Comparison of ENCODE assay signal across 16 mouse cellular contexts in the genomic region with DNA sequence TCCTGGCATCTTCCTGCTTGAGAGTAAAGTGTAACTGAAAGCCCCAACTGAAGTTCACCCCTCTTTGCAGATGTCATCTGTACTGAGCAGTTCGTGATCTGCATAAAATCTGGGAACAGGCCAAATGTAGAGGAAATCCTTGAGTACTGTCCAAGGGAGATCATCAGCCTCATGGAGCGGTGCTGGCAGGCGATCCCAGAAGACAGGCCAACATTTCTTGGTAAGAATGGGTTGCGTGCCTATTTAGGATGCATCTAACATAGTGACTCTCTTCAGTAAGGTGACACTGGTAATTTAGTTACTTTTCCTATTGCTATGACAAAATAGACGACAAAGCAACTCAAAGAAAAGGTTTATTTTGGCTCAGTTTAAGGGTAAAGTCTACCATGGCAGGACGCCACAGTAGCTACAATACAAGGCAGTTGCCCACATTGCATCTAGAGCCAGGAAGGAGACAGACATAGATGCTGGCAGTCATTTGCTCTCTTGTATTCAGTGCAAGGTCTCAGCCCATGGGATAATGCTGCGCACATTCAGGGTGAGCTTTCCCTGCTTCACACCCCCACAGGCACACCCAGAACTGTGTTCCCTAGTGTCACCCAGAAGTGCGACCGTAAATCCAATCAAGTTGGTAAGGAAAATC. TPM values are rescaled to one million over a fixed set of nuclear protein-coding genes. Genes with fewer than 3 reads are reported as not detected.
DNase-seq lines count a peak whose midpoint lies in the region; ATAC-seq and TF ChIP-seq lines count a peak whose summit lies in the region.
"Had no signal": no experiment of that assay in that cellular context is flagged by ENCODE, and none has a peak within 500 bp of the region (broad histone marks: within the 10 kb centered on the region; RNA-seq: fewer than 3 reads in every experiment).

No protein-coding gene starts in this region.

- ATAC-seq in forebrain, postnatal 0 days, result peak; percentile 71
- no peak for ATAC-seq in lung, embryonic 14.5 days (ENCODE audit: insufficient read depth)
- ATAC-seq: intestine, embryonic 16.5 days; liver, embryonic 12.5 days had no signal

- H3K27ac ChIP-seq in forebrain, postnatal 0 days (ENCODE audit: low read depth, low read length), result no peak overlapping the region
- H3K27ac ChIP-seq in forebrain, embryonic 10.5 days, result no peak overlapping the region
- H3K27ac ChIP-seq in lung, embryonic 14.5 days (ENCODE audit: low read depth), result no peak overlapping the region
- H3K27ac ChIP-seq: embryonic facial prominence, embryonic 12.5 days; liver, embryonic 12.5 days; lung, embryonic 15.5 days had no signal

- H3K9ac ChIP-seq in forebrain, postnatal 0 days, result no peak overlapping the region
- no peak overlapping the region for H3K9ac ChIP-seq in lung, embryonic 14.5 days
- H3K9ac ChIP-seq: embryonic facial prominence, embryonic 12.5 days; heart, embryonic 12.5 days; liver, embryonic 12.5 days; lung, embryonic 15.5 days had no signal

- H3K27me3 ChIP-seq in forebrain, postnatal 0 days (ENCODE audit: insufficient read depth, low read length), result no peaks in the 10 kb centered on the region
- H3K27me3 ChIP-seq in forebrain, embryonic 10.5 days (ENCODE audit: poor library complexity, severe bottlenecking), result no peaks in the 10 kb centered on the region
- H3K27me3 ChIP-seq in lung, embryonic 14.5 days (ENCODE audit: insufficient read depth, low read length), result no peaks in the 10 kb centered on the region
- H3K27me3 ChIP-seq: embryonic facial prominence, embryonic 12.5 days; heart, embryonic 12.5 days; liver, embryonic 12.5 days; lung, embryonic 15.5 days had no signal

- DNase-seq in forebrain, postnatal 0 days, result peak; percentile 37
- no peak for DNase-seq in forebrain, embryonic 10.5 days (ENCODE audit: extremely low spot score, low spot score)
- peak; percentile 25 for DNase-seq in lung, embryonic 14.5 days
- no peak for DNase-seq in lung, postnatal 14 days
- DNase-seq in brain, adult 2 months (ENCODE audit: low read depth, low spot score), result peak; percentile 47
- DNase-seq in cerebellum, adult 9-10 months, result peak; percentile 57
- no peak for DNase-seq in MN1 (ENCODE audit: low spot score)
- DNase-seq in embryo, embryonic 11 days, result no peak
- DNase-seq: gastrocnemius, postnatal 36 days; layer of hippocampus, postnatal 36 days; thymus, postnatal 4 days had no signal

- H3K4me3 ChIP-seq in forebrain, postnatal 0 days (ENCODE audit: low read depth, low read length), result no peak overlapping the region
- H3K4me3 ChIP-seq in forebrain, embryonic 10.5 days, result no peak overlapping the region
- no peak overlapping the region for H3K4me3 ChIP-seq in lung, embryonic 14.5 days (ENCODE audit: low read depth, low read length)
- H3K4me3 ChIP-seq: embryonic facial prominence, embryonic 12.5 days; heart, embryonic 12.5 days; liver, embryonic 12.5 days; lung, embryonic 15.5 days had no signal

- no peaks in the 10 kb centered on the region for H3K4me1 ChIP-seq in forebrain, postnatal 0 days (ENCODE audit: insufficient read depth)
- no peaks in the 10 kb centered on the region for H3K4me1 ChIP-seq in forebrain, embryonic 10.5 days
- no peaks in the 10 kb centered on the region for H3K4me1 ChIP-seq in lung, embryonic 14.5 days (ENCODE audit: insufficient read depth)
- H3K4me1 ChIP-seq: embryonic facial prominence, embryonic 12.5 days; heart, embryonic 12.5 days; liver, embryonic 12.5 days; lung, embryonic 15.5 days had no signal

- no peak for TF ChIP-seq CTCF in forebrain, postnatal 0 days (IDR thresholded peaks at IDR 0.05; ENCODE audit: low read depth)
- TF ChIP-seq CTCF in lung, embryonic 14.5 days (IDR thresholded peaks at IDR 0.05; ENCODE audit: low read depth), result no peak

- H3K4me2 ChIP-seq in forebrain, postnatal 0 days (ENCODE audit: low read depth), result no peak overlapping the region
- no peak overlapping the region for H3K4me2 ChIP-seq in lung, embryonic 14.5 days
- H3K4me2 ChIP-seq: embryonic facial prominence, embryonic 12.5 days; heart, embryonic 12.5 days; liver, embryonic 12.5 days; lung, embryonic 15.5 days had no signal

- H3K36me3 ChIP-seq in forebrain, postnatal 0 days (ENCODE audit: insufficient read depth), result peaks cover 58% of the 10 kb centered on the region
- peaks cover 51% of the 10 kb centered on the region for H3K36me3 ChIP-seq in forebrain, embryonic 10.5 days (replicated peaks)
- H3K36me3 ChIP-seq in lung, embryonic 14.5 days (ENCODE audit: insufficient read depth), result peaks cover 77% of the 10 kb centered on the region

- H3K9me3 ChIP-seq in forebrain, postnatal 0 days (ENCODE audit: low read length), result no peaks in the 10 kb centered on the region
- H3K9me3 ChIP-seq in forebrain, embryonic 10.5 days, result no peaks in the 10 kb centered on the region
- H3K9me3 ChIP-seq in lung, embryonic 14.5 days (ENCODE audit: low read depth, low read length), result no peaks in the 10 kb centered on the region
- H3K9me3 ChIP-seq: embryonic facial prominence, embryonic 12.5 days; liver, embryonic 12.5 days; lung, embryonic 15.5 days had no signal

- WGBS in forebrain, postnatal 0 days, result 69% methylated on average over 9 of the region's 9 CpGs
- 93% methylated on average over 9 of the region's 9 CpGs for WGBS in forebrain, embryonic 10.5 days
- WGBS in lung, embryonic 14.5 days, result 89% methylated on average over 9 of the region's 9 CpGs

RNA-seq across cellular contexts. Expression of a gene that starts 14.5 kb away (rescaled TPM):
- total RNA-seq in forebrain, postnatal 0 days (2014; rRNA removed), result 53.0 and 62.6 TPM in 2 replicates
- polyA plus RNA-seq in forebrain, postnatal 0 days (2015; fragmentation: Nextera tagmentation; extraction: Ambion mirVana), result 48.1 and 50.6 TPM in 2 replicates
- 29.4 and 30.0 TPM in 2 replicates for polyA plus RNA-seq in forebrain, embryonic 10.5 days (2016; fragmentation: Nextera tagmentation; extraction: Ambion mirVana)
- 62.3 and 68.3 TPM in 2 replicates for polyA plus RNA-seq in lung, embryonic 14.5 days (2014; fragmentation: Nextera tagmentation; extraction: Ambion mirVana)

RNA-seq across cellular contexts. Expression of a gene that starts 14.9 kb away (rescaled TPM):
- total RNA-seq in forebrain, postnatal 0 days (2014; rRNA removed), result 8.2 and 10.3 TPM in 2 replicates
- polyA plus RNA-seq in forebrain, postnatal 0 days (2015; fragmentation: Nextera tagmentation; extraction: Ambion mirVana), result 2.3 and 3.4 TPM in 2 replicates
- polyA plus RNA-seq in forebrain, embryonic 10.5 days (2016; fragmentation: Nextera tagmentation; extraction: Ambion mirVana), result 7.0 and 7.7 TPM in 2 replicates
- 23.3 and 23.9 TPM in 2 replicates for polyA plus RNA-seq in lung, embryonic 14.5 days (2014; fragmentation: Nextera tagmentation; extraction: Ambion mirVana)

RNA-seq across cellular contexts. Expression of a gene that starts 20.3 kb away (rescaled TPM):
- 37.1 and 40.5 TPM in 2 replicates for total RNA-seq in forebrain, postnatal 0 days (2014; rRNA removed)
- polyA plus RNA-seq in forebrain, postnatal 0 days (2015; fragmentation: Nextera tagmentation; extraction: Ambion mirVana), result 46.0 and 51.2 TPM in 2 replicates
- 33.6 and 35.1 TPM in 2 replicates for polyA plus RNA-seq in forebrain, embryonic 10.5 days (2016; fragmentation: Nextera tagmentation; extraction: Ambion mirVana)
- polyA plus RNA-seq in lung, embryonic 14.5 days (2014; fragmentation: Nextera tagmentation; extraction: Ambion mirVana), result 46.8 and 49.0 TPM in 2 replicates

RNA-seq across cellular contexts. Expression of a gene that starts 52.6 kb away (rescaled TPM):
- total RNA-seq in forebrain, postnatal 0 days (2014; rRNA removed), result 4.0 and 4.7 TPM in 2 replicates
- 4.7 and 6.3 TPM in 2 replicates for polyA plus RNA-seq in forebrain, postnatal 0 days (2015; fragmentation: Nextera tagmentation; extraction: Ambion mirVana)
- 21.8 and 24.7 TPM in 2 replicates for polyA plus RNA-seq in forebrain, embryonic 10.5 days (2016; fragmentation: Nextera tagmentation; extraction: Ambion mirVana)
- polyA plus RNA-seq in lung, embryonic 14.5 days (2014; fragmentation: Nextera tagmentation; extraction: Ambion mirVana), result 31.2 and 35.1 TPM in 2 replicates

Comparison
In these comparisons a context has a peak if more than half of its experiments do, and no peak if none do; other contexts are left out.
1. DNase-seq: peak in forebrain, postnatal 0 days (single experiment), lung, embryonic 14.5 days (single experiment), brain, adult 2 months (single experiment) and cerebellum, adult 9-10 months (single experiment); none in forebrain, embryonic 10.5 days (single experiment), lung, postnatal 14 days (single experiment), MN1 (single experiment) and embryo, embryonic 11 days (single experiment).